Mouse (Mus musculus) forebrain, embryonic 16.5 days (tissue): ENCODE data around the gene St7. TPM values are rescaled to one million over a fixed set of nuclear protein-coding genes. Genes with fewer than 3 reads are reported as not detected.
A peak's percentile ranks its signal among the peaks of the same experiment; 100 is the strongest.

Experiments used
- ATAC-seq: fragments of 200-750 bp; cut with Nextera tagmentation; 2 replicates; pipeline ENCODE4 v1.8.0; 2017; ENCODE audit warnings: mild to moderate bottlenecking, moderate library complexity
- H3K27ac ChIP-seq: fragments of 300-500 bp; sonication (generic); 2 replicates; pipeline ENCODE4 v1.5.1; 2014; ENCODE audit warnings: low read length, control low read depth
- H3K27me3 ChIP-seq: fragments of 300-500 bp; sonication (generic); replicated peaks from 2 replicates; pipeline ENCODE4 v1.6.1; 2014; ENCODE audit warnings: low read length; ENCODE audit not compliant: control insufficient read depth, insufficient read depth
- H3K36me3 ChIP-seq: fragments of 300-500 bp; sonication (generic); 2 replicates; pipeline ENCODE4 v1.6.1; 2014; ENCODE audit not compliant: control insufficient read depth, insufficient read depth
- H3K4me1 ChIP-seq: fragments of 300-500 bp; sonication (generic); replicated peaks from 2 replicates; pipeline ENCODE4 v1.6.1; 2014; ENCODE audit warnings: low read length; ENCODE audit not compliant: control insufficient read depth, insufficient read depth
- H3K4me2 ChIP-seq: fragments of 300-500 bp; sonication (generic); 2 replicates; pipeline ENCODE4 v1.6.1; 2014; ENCODE audit warnings: mild to moderate bottlenecking, low read length, control low read depth
- H3K4me3 ChIP-seq: fragments of 300-500 bp; sonication (generic); replicated peaks from 2 replicates; pipeline ENCODE4 v1.5.1; 2014; ENCODE audit warnings: mild to moderate bottlenecking, low read length, control low read depth
- H3K9ac ChIP-seq: fragments of 300-500 bp; sonication (generic); replicated peaks from 2 replicates; pipeline ENCODE4 v1.6.1; 2014; ENCODE audit warnings: low read depth, low read length, control low read depth
- H3K9me3 ChIP-seq: fragments of 300-500 bp; sonication (generic); 2 replicates; pipeline ENCODE4 v1.6.1; 2016; ENCODE audit warnings: low read length; ENCODE audit not compliant: control insufficient read depth
- WGBS: fragments of 180-500 bp; shearing (Covaris S2); extraction: QIAGEN DNeasy Blood & Tissue Kit; methylation state at CpG from one replicate; pipeline ENCODE4 v1.1.7; 2014; 5-methylcytosine and 5-hydroxymethylcytosine counted together
- polyA plus RNA-seq: library from polyadenylated mRNA; unstranded; fragments of >200 nt; fragmentation: Nextera tagmentation; extraction: Ambion mirVana; gene quantifications from 2 replicates; pipeline ENCODE4 v1.2.1, GENCODE M21; 2015

Gene St7
- 68.0 and 70.6 TPM in 2 replicates for polyA plus RNA-seq

- Histone ChIP-seq H3K4me3 (peak within 1 kb of the TSS; percentile 82), H3K9me3 (no peaks in the 10 kb centered on the region), H3K4me2 (peak within 1 kb of the TSS; percentile 91), H3K36me3 (no peaks in the 10 kb centered on the region), H3K27me3 (no peaks in the 10 kb centered on the region), H3K9ac (peak within 1 kb of the TSS; percentile 82), H3K4me1 (peaks cover 17% of the 10 kb centered on the region), H3K27ac (peak within 1 kb of the TSS; percentile 63)
- 82% methylated on average over 7 of the region's 7 CpGs for WGBS
- no peak for ATAC-seq
These were observed at the start of gene St7 for GRCm38 (mm10) chr6:17692647-17693046. Gene St7, plus strand, starts transcription at chr6:17692933.

- no peak for ATAC-seq
- no peaks in the 10 kb centered on the region; the same call in 1 of the 2 replicates for H3K4me1 ChIP-seq
- 67% methylated on average over 3 of the region's 3 CpGs for WGBS
- peaks cover 7% of the 10 kb centered on the region for H3K36me3 ChIP-seq
- no peaks in the 10 kb centered on the region for H3K27me3 ChIP-seq
- no peak overlapping the region for H3K9ac ChIP-seq
- no peak overlapping the region for H3K4me3 ChIP-seq
- no peak overlapping the region for H3K4me2 ChIP-seq
- no peak overlapping the region for H3K27ac ChIP-seq
- H3K9me3 ChIP-seq: no peaks in the 10 kb centered on the region
These were observed 46.6 kb upstream of the St7 start for GRCm38 (mm10) chr6:17646107-17646506.

- H3K9me3 ChIP-seq: no peaks in the 10 kb centered on the region
- H3K4me2 ChIP-seq: no peak overlapping the region
- no peaks in the 10 kb centered on the region for H3K27me3 ChIP-seq
- no peak overlapping the region for H3K9ac ChIP-seq
- no peak overlapping the region for H3K27ac ChIP-seq
- H3K4me3 ChIP-seq: no peak overlapping the region
- peaks cover 10% of the 10 kb centered on the region for H3K36me3 ChIP-seq
- no peak for ATAC-seq
- 88% methylated on average over 2 of the region's 2 CpGs for WGBS
- no peaks in the 10 kb centered on the region for H3K4me1 ChIP-seq
These were observed 40.6 kb upstream of the St7 start for GRCm38 (mm10) chr6:17652132-17652531.

- ATAC-seq: no peak
- Histone ChIP-seq H3K4me3 (no peak overlapping the region), H3K4me1 (no peaks in the 10 kb centered on the region), H3K27ac (no peak overlapping the region), H3K4me2 (no peak overlapping the region), H3K27me3 (no peaks in the 10 kb centered on the region), H3K9ac (no peak overlapping the region), H3K36me3 (peaks cover 6% of the 10 kb centered on the region), H3K9me3 (no peaks in the 10 kb centered on the region)
- WGBS: 98% methylated on average over 2 of the region's 2 CpGs
These were observed 37.7 kb upstream of the St7 start for GRCm38 (mm10) chr6:17655080-17655479.

- no peaks in the 10 kb centered on the region for H3K27me3 ChIP-seq
- H3K27ac ChIP-seq: no peak overlapping the region
- H3K9ac ChIP-seq: no peak overlapping the region
- WGBS: 58% methylated on average over 1 of the region's 1 CpGs
- peaks cover 3% of the 10 kb centered on the region for H3K36me3 ChIP-seq
- no peaks in the 10 kb centered on the region for H3K9me3 ChIP-seq
- no peaks in the 10 kb centered on the region for H3K4me1 ChIP-seq
- ATAC-seq: peak; percentile 88
- H3K4me3 ChIP-seq: no peak overlapping the region
- H3K4me2 ChIP-seq: no peak overlapping the region
These were observed 35.4 kb upstream of the St7 start for GRCm38 (mm10) chr6:17657308-17657707.

- Histone ChIP-seq H3K4me3 (no peak overlapping the region), H3K9me3 (no peaks in the 10 kb centered on the region), H3K36me3 (peaks cover 21% of the 10 kb centered on the region), H3K27ac (no peak overlapping the region), H3K9ac (no peak overlapping the region), H3K27me3 (no peaks in the 10 kb centered on the region), H3K4me1 (no peaks in the 10 kb centered on the region), H3K4me2 (no peak overlapping the region)
- WGBS: 79% methylated on average over 7 of the region's 7 CpGs
- ATAC-seq: no peak
These were observed 27.4 kb upstream of the St7 start for GRCm38 (mm10) chr6:17665348-17665747.

- Histone ChIP-seq H3K4me2 (no peak overlapping the region), H3K27me3 (no peaks in the 10 kb centered on the region), H3K9ac (no peak overlapping the region), H3K36me3 (peaks cover 21% of the 10 kb centered on the region), H3K4me3 (no peak overlapping the region), H3K9me3 (no peaks in the 10 kb centered on the region), H3K27ac (no peak overlapping the region), H3K4me1 (no peaks in the 10 kb centered on the region)
- ATAC-seq: no peak
These were observed 26.7 kb upstream of the St7 start for GRCm38 (mm10) chr6:17666024-17666423.

GRCm38 (mm10) chr6:17667813-17668212, 24.9 kb upstream of the St7 start:
- no peaks in the 10 kb centered on the region for H3K9me3 ChIP-seq
- no peak overlapping the region for H3K27ac ChIP-seq
- H3K4me3 ChIP-seq: no peak overlapping the region
- ATAC-seq: no peak
- H3K4me1 ChIP-seq: no peaks in the 10 kb centered on the region
- no peak overlapping the region for H3K4me2 ChIP-seq
- no peaks in the 10 kb centered on the region for H3K27me3 ChIP-seq
- no peak overlapping the region for H3K9ac ChIP-seq
- WGBS: 91% methylated on average over 3 of the region's 3 CpGs
- peaks cover 16% of the 10 kb centered on the region for H3K36me3 ChIP-seq

- H3K4me1 ChIP-seq: no peaks in the 10 kb centered on the region
- no peak overlapping the region for H3K4me2 ChIP-seq
- 0 out of 2 replicates have a peak, but pooled peaks have one; percentile 2 for ATAC-seq
- no peaks in the 10 kb centered on the region for H3K9me3 ChIP-seq
- H3K4me3 ChIP-seq: no peak overlapping the region
- WGBS: 97% methylated on average over 12 of the region's 12 CpGs
- no peak overlapping the region for H3K9ac ChIP-seq
- peaks cover 11% of the 10 kb centered on the region for H3K36me3 ChIP-seq
- no peak overlapping the region for H3K27ac ChIP-seq
- no peaks in the 10 kb centered on the region for H3K27me3 ChIP-seq
These were observed 24.4 kb upstream of the St7 start for GRCm38 (mm10) chr6:17668334-17668733.

- Histone ChIP-seq H3K9ac (no peak overlapping the region), H3K4me2 (no peak overlapping the region), H3K27ac (no peak overlapping the region), H3K4me1 (no peaks in the 10 kb centered on the region), H3K4me3 (no peak overlapping the region), H3K9me3 (no peaks in the 10 kb centered on the region), H3K36me3 (peaks cover 10% of the 10 kb centered on the region), H3K27me3 (no peaks in the 10 kb centered on the region)
- WGBS: 75% methylated on average over 2 of the region's 2 CpGs
- no peak for ATAC-seq
These were observed 22.9 kb upstream of the St7 start for GRCm38 (mm10) chr6:17669826-17670225.
